Mouse (Mus musculus): ENCODE measurements around the gene Morc3. TPM values are rescaled to one million over a fixed set of nuclear protein-coding genes. Genes with fewer than 3 reads are reported as not detected.

Gene Morc3
- polyA plus RNA-seq, 1 experiment from 2014 or later, result 26.2 TPM

GRCm38 (mm10) chr16:93918679-93919060 lies 86.7 kb downstream of the Morc3 start:
- ATAC-seq (replicated peaks; ENCODE audit: extremely low read depth, insufficient read depth, low FRiP score), result no peak
- no peaks in the 10 kb centered on the region for H3K9me3 ChIP-seq (replicated peaks; ENCODE audit: control insufficient read depth, low read length)
- H3K4me3 ChIP-seq (ENCODE audit: low read length), result no peak overlapping the region
- no peak overlapping the region for H3K27ac ChIP-seq (ENCODE audit: low read length)
- no peak overlapping the region for H3K9ac ChIP-seq (ENCODE audit: low read length)
- H3K27me3 ChIP-seq (ENCODE audit: control insufficient read depth, insufficient read depth, low read length), result no peaks in the 10 kb centered on the region
- H3K36me3 ChIP-seq (ENCODE audit: control insufficient read depth, insufficient read depth), result no peaks in the 10 kb centered on the region
- H3K4me1 ChIP-seq (ENCODE audit: control insufficient read depth, insufficient read depth, low read length), result peaks cover 3% of the 10 kb centered on the region; the same call in 1 of the 2 replicates
- WGBS, result 64% methylated on average over 8 of the region's 8 CpGs
- H3K4me2 ChIP-seq (ENCODE audit: low read depth, low read length), result peak overlapping the region; percentile 43; the same call in 1 of the 2 replicates

- H3K36me3 ChIP-seq (ENCODE audit: control insufficient read depth, insufficient read depth), result no peaks in the 10 kb centered on the region
- 70% methylated on average over 20 of the region's 20 CpGs for WGBS
- H3K4me1 ChIP-seq (ENCODE audit: control insufficient read depth, insufficient read depth, low read length), result peaks cover 3% of the 10 kb centered on the region; the same call in 1 of the 2 replicates
- H3K4me3 ChIP-seq (ENCODE audit: low read length), result no peak overlapping the region
- H3K9ac ChIP-seq (ENCODE audit: low read length), result no peak overlapping the region
- H3K9me3 ChIP-seq (replicated peaks; ENCODE audit: control insufficient read depth, low read length), result no peaks in the 10 kb centered on the region
- no peak for ATAC-seq (replicated peaks; ENCODE audit: extremely low read depth, insufficient read depth, low FRiP score)
- no peak overlapping the region for H3K27ac ChIP-seq (ENCODE audit: low read length)
- no peak overlapping the region for H3K4me2 ChIP-seq (ENCODE audit: low read depth, low read length)
- no peaks in the 10 kb centered on the region for H3K27me3 ChIP-seq (ENCODE audit: control insufficient read depth, insufficient read depth, low read length)
Measured at GRCm38 (mm10) chr16:93919189-93919588, 87.3 kb downstream of the Morc3 start.

GRCm38 (mm10) chr16:93920673-93921072 lies 88.8 kb downstream of the Morc3 start:
- H3K4me3 ChIP-seq (ENCODE audit: low read length), result no peak overlapping the region
- 53% methylated on average over 4 of the region's 4 CpGs for WGBS
- H3K9ac ChIP-seq (ENCODE audit: low read length), result no peak overlapping the region
- no peaks in the 10 kb centered on the region for H3K36me3 ChIP-seq (ENCODE audit: control insufficient read depth, insufficient read depth)
- no peak overlapping the region for H3K27ac ChIP-seq (ENCODE audit: low read length)
- H3K27me3 ChIP-seq (ENCODE audit: control insufficient read depth, insufficient read depth, low read length), result no peaks in the 10 kb centered on the region
- no peaks in the 10 kb centered on the region for H3K9me3 ChIP-seq (replicated peaks; ENCODE audit: control insufficient read depth, low read length)
- peaks cover 3% of the 10 kb centered on the region; the same call in 1 of the 2 replicates for H3K4me1 ChIP-seq (ENCODE audit: control insufficient read depth, insufficient read depth, low read length)
- H3K4me2 ChIP-seq (ENCODE audit: low read depth, low read length), result no peak overlapping the region
- ATAC-seq (replicated peaks; ENCODE audit: extremely low read depth, insufficient read depth, low FRiP score), result no peak

GRCm38 (mm10) chr16:93922835-93923389 lies 91.0 kb downstream of the Morc3 start:
- no peak overlapping the region for H3K4me2 ChIP-seq (ENCODE audit: low read depth, low read length)
- ATAC-seq (replicated peaks; ENCODE audit: extremely low read depth, insufficient read depth, low FRiP score), result no peak
- WGBS, result 73% methylated on average over 5 of the region's 5 CpGs
- H3K4me3 ChIP-seq (ENCODE audit: low read length), result no peak overlapping the region
- no peaks in the 10 kb centered on the region for H3K9me3 ChIP-seq (replicated peaks; ENCODE audit: control insufficient read depth, low read length)
- peaks cover 3% of the 10 kb centered on the region; the same call in 1 of the 2 replicates for H3K4me1 ChIP-seq (ENCODE audit: control insufficient read depth, insufficient read depth, low read length)
- H3K9ac ChIP-seq (ENCODE audit: low read length), result no peak overlapping the region
- no peaks in the 10 kb centered on the region for H3K27me3 ChIP-seq (ENCODE audit: control insufficient read depth, insufficient read depth, low read length)
- H3K36me3 ChIP-seq (ENCODE audit: control insufficient read depth, insufficient read depth), result no peaks in the 10 kb centered on the region
- no peak overlapping the region for H3K27ac ChIP-seq (ENCODE audit: low read length)

GRCm38 (mm10) chr16:93923788-93924187 lies 91.9 kb downstream of the Morc3 start:
- Histone ChIP-seq H3K4me2 (ENCODE audit: low read depth, low read length) (no peak overlapping the region), H3K9ac (ENCODE audit: low read length) (no peak overlapping the region), H3K27ac (ENCODE audit: low read length) (no peak overlapping the region), H3K4me3 (ENCODE audit: low read length) (no peak overlapping the region), H3K36me3 (ENCODE audit: control insufficient read depth, insufficient read depth) (no peaks in the 10 kb centered on the region), H3K27me3 (ENCODE audit: control insufficient read depth, insufficient read depth, low read length) (no peaks in the 10 kb centered on the region), H3K9me3 (replicated peaks; ENCODE audit: control insufficient read depth, low read length) (no peaks in the 10 kb centered on the region), H3K4me1 (ENCODE audit: control insufficient read depth, insufficient read depth, low read length) (no peaks in the 10 kb centered on the region)
- no peak for ATAC-seq (replicated peaks; ENCODE audit: extremely low read depth, insufficient read depth, low FRiP score)
- 69% methylated on average over 7 of the region's 7 CpGs for WGBS

Other genes with a start within 250 kb of the Morc3 start
- 7.2 and 7.4 TPM in 2 replicates for gene Setd4, start 228.1 kb upstream of the Morc3 start, polyA plus RNA-seq (2015; fragmentation: Nextera tagmentation; extraction: Ambion mirVana)
- gene Cbr1, start 226.3 kb upstream of the Morc3 start, polyA plus RNA-seq (2015; fragmentation: Nextera tagmentation; extraction: Ambion mirVana), result 57.8 and 60.2 TPM in 2 replicates
- gene Gm5678, start 204.0 kb upstream of the Morc3 start, polyA plus RNA-seq (2015; fragmentation: Nextera tagmentation; extraction: Ambion mirVana), result not detected in 2 replicates
- 0.98 and 1.0 TPM in 2 replicates for gene Cbr3, start 148.9 kb upstream of the Morc3 start, polyA plus RNA-seq (2015; fragmentation: Nextera tagmentation; extraction: Ambion mirVana)
- gene Dop1b, start 120.2 kb upstream of the Morc3 start, polyA plus RNA-seq (2015; fragmentation: Nextera tagmentation; extraction: Ambion mirVana), result 8.4 and 10.3 TPM in 2 replicates
- gene Chaf1b, start 51.8 kb downstream of the Morc3 start, polyA plus RNA-seq (2015; fragmentation: Nextera tagmentation; extraction: Ambion mirVana), result 36.6 and 40.8 TPM in 2 replicates
- not detected in 2 replicates for gene Cldn14, start 176.7 kb downstream of the Morc3 start, polyA plus RNA-seq (2015; fragmentation: Nextera tagmentation; extraction: Ambion mirVana)

Measured in heart, embryonic 16.5 days (tissue).